Mouse (Mus musculus) heart, adult 8-10 months (tissue): ENCODE measurements around the gene Tmem163. TPM values are rescaled to one million over a fixed set of nuclear protein-coding genes. Genes with fewer than 3 reads are reported as not detected.
A peak's percentile ranks its signal among the peaks of the same experiment; 100 is the strongest.

Experiments used
- DNase-seq: peaks from one replicate; pipeline ENCODE4 v3.0.0; 2022; ENCODE audit warnings: low spot score
- total RNA-seq, 4 experiments: library from RNA; stranded (reverse); gene quantifications; 2 replicates each; pipeline ENCODE4 v1.2.4; 2022

Tmem163 gene
- total RNA-seq, 4 experiments from 2014 or later = 5.3 to 8.2 (median 6.3) TPM

- no peak for DNase-seq
Observed at GRCm38 (mm10) chr1:127651564-127651963, 27.8 kb downstream of the Tmem163 start.

- no peak for DNase-seq
Observed at GRCm38 (mm10) chr1:127642976-127643769, 36.2 kb downstream of the Tmem163 start.

GRCm38 (mm10) chr1:127637917-127638316 is 41.4 kb downstream of the Tmem163 start:
- no peak for DNase-seq

GRCm38 (mm10) chr1:127627151-127627550 is 52.2 kb downstream of the Tmem163 start:
- DNase-seq = no peak

- DNase-seq = no peak
Observed at GRCm38 (mm10) chr1:127625577-127626362, 53.6 kb downstream of the Tmem163 start.

GRCm38 (mm10) chr1:127622349-127622748 is 57.0 kb downstream of the Tmem163 start:
- no peak for DNase-seq

GRCm38 (mm10) chr1:127619036-127619435 is 60.3 kb downstream of the Tmem163 start:
- DNase-seq = no peak

GRCm38 (mm10) chr1:127610378-127610777 is 69.0 kb downstream of the Tmem163 start:
- no peak for DNase-seq

- DNase-seq = no peak
Observed at GRCm38 (mm10) chr1:127609814-127610213, 69.5 kb downstream of the Tmem163 start.

- no peak for DNase-seq
Observed at GRCm38 (mm10) chr1:127608326-127608725, 71.0 kb downstream of the Tmem163 start.

GRCm38 (mm10) chr1:127603697-127604631 is 75.4 kb downstream of the Tmem163 start:
- DNase-seq = no peak

- DNase-seq = peak; percentile 16
Observed at GRCm38 (mm10) chr1:127596143-127596542, 83.2 kb downstream of the Tmem163 start.

- DNase-seq = no peak
Observed at GRCm38 (mm10) chr1:127595735-127596134, 83.6 kb downstream of the Tmem163 start.

- DNase-seq = no peak
Observed at GRCm38 (mm10) chr1:127589542-127589941, 89.8 kb downstream of the Tmem163 start.

GRCm38 (mm10) chr1:127587071-127587470 is 92.3 kb downstream of the Tmem163 start:
- DNase-seq = no peak

- no peak for DNase-seq
Observed at GRCm38 (mm10) chr1:127586156-127586555, 93.2 kb downstream of the Tmem163 start.

- no peak for DNase-seq
Observed at GRCm38 (mm10) chr1:127577981-127578380, 101.4 kb downstream of the Tmem163 start.

GRCm38 (mm10) chr1:127577083-127577482 is 102.3 kb downstream of the Tmem163 start:
- DNase-seq = no peak

- no peak for DNase-seq
Observed at GRCm38 (mm10) chr1:127576563-127576962, 102.8 kb downstream of the Tmem163 start.

GRCm38 (mm10) chr1:127576143-127576542 is 103.2 kb downstream of the Tmem163 start:
- no peak for DNase-seq

GRCm38 (mm10) chr1:127575692-127576091 is 103.7 kb downstream of the Tmem163 start:
- DNase-seq = no peak

GRCm38 (mm10) chr1:127573186-127573585 is 106.2 kb downstream of the Tmem163 start:
- no peak for DNase-seq
